Mouse (Mus musculus) MEL (cell line): Measurements from ENCODE around the gene 4931409K22Rik. TPM values are rescaled to one million over a fixed set of nuclear protein-coding genes. Genes with fewer than 3 reads are reported as not detected.

Experiments
- DNase-seq: peaks from one replicate; pipeline ENCODE4 v3.0.0; 2011; ENCODE audit warnings: low read depth, low spot score
- H3K27ac ChIP-seq: 2 replicates; pipeline ENCODE4 v1.5.1; 2012; ENCODE audit warnings: low read depth, mild to moderate bottlenecking, control low read depth, low read length, moderate library complexity; ENCODE audit not compliant: control insufficient read depth
- H3K27me3 ChIP-seq, 2 experiments: fragments of 150-350 bp in 1 of 2; sonication (generic) in 1 of 2; 2 replicates each; pipeline ENCODE4 v1.6.1; 2012; ENCODE audit warnings: low read length in 2 of 2, mild to moderate bottlenecking in 2 of 2, improper control_type of control experiment in 1 of 2, moderate library complexity in 1 of 2; ENCODE audit not compliant: insufficient read depth in 2 of 2, control insufficient read depth in 1 of 2
- H3K36me3 ChIP-seq, 2 experiments: 2 replicates each; pipeline ENCODE4 v1.6.1; 2012 to 2014; ENCODE audit warnings: low read length in 2 of 2, improper control_type of control experiment in 1 of 2, inconsistent platforms in 1 of 2, mild to moderate bottlenecking in 1 of 2; ENCODE audit not compliant: insufficient read depth in 2 of 2, control insufficient read depth in 1 of 2
- H3K4me1 ChIP-seq, 2 experiments: fragments of 150-350 bp in 1 of 2; sonication (generic) in 1 of 2; 2 replicates each; pipeline ENCODE4 v1.6.1; 2012; ENCODE audit warnings: low read length in 2 of 2, improper control_type of control experiment in 1 of 2, mild to moderate bottlenecking in 1 of 2; ENCODE audit not compliant: insufficient read depth in 2 of 2, control insufficient read depth in 1 of 2
- H3K4me3 ChIP-seq, 2 experiments: fragments of 150-350 bp in 1 of 2; sonication (generic) in 1 of 2; 2 replicates each; pipeline ENCODE4 v1.5.1; 2012; ENCODE audit warnings: low read depth in 2 of 2, low read length in 2 of 2, mild to moderate bottlenecking in 2 of 2, moderate library complexity in 2 of 2, control low read depth in 1 of 2, improper control_type of control experiment in 1 of 2; ENCODE audit not compliant: control insufficient read depth in 1 of 2, insufficient read depth in 1 of 2
- H3K79me2 ChIP-seq: 2 replicates; pipeline ENCODE4 v1.6.1; 2012; ENCODE audit warnings: mild to moderate bottlenecking, low read length, moderate library complexity; ENCODE audit not compliant: control insufficient read depth, poor library complexity, insufficient read depth
- H3K9ac ChIP-seq: 2 replicates; pipeline ENCODE4 v1.6.1; 2012; ENCODE audit warnings: low read depth, mild to moderate bottlenecking, control low read depth, low read length, moderate library complexity; ENCODE audit not compliant: control insufficient read depth, poor library complexity, severe bottlenecking
- H3K9me3 ChIP-seq: fragments of 150-350 bp; sonication (generic); replicated peaks from 2 replicates; pipeline ENCODE4 v1.6.1; 2012; ENCODE audit warnings: mild to moderate bottlenecking, low read length, improper control_type of control experiment, moderate library complexity; ENCODE audit not compliant: insufficient read depth
- CTCF ChIP-seq, 3 experiments: IDR thresholded peaks in 2 of 3; conservative IDR thresholded peaks in 1 of 3; 2 replicates each; pipeline ENCODE4 v1.5.1; 2011 to 2012; ENCODE audit warnings: low read length in 3 of 3, low read depth in 2 of 3, mild to moderate bottlenecking in 2 of 3, improper control_type of control experiment in 1 of 3, inconsistent platforms in 1 of 3, mixed read lengths in 1 of 3, moderate library complexity in 1 of 3; ENCODE audit not compliant: control insufficient read depth in 1 of 3, insufficient read depth in 1 of 3, poor library complexity in 1 of 3, severe bottlenecking in 1 of 3
- ELF1 ChIP-seq: IDR thresholded peaks from 2 replicates; pipeline ENCODE4 v1.6.1; 2014; ENCODE audit warnings: low read depth, mild to moderate bottlenecking, inconsistent platforms, low read length, improper control_type of control experiment, moderate library complexity
- EP300 ChIP-seq, 2 experiments: IDR thresholded peaks; 2 replicates each; pipeline ENCODE4 v1.6.1; 2011; ENCODE audit warnings: improper control_type of control experiment in 2 of 2, low read length in 2 of 2, low read depth in 1 of 2, mild to moderate bottlenecking in 1 of 2
- HCFC1 ChIP-seq: IDR thresholded peaks from 2 replicates; pipeline ENCODE4 v1.6.1; 2012; ENCODE audit warnings: low read depth, mild to moderate bottlenecking, inconsistent platforms, low read length, improper control_type of control experiment, moderate library complexity
- JUND ChIP-seq: IDR thresholded peaks from 2 replicates; pipeline ENCODE4 v1.6.1; 2011; ENCODE audit warnings: low read depth, mild to moderate bottlenecking, improper control_type of control experiment, low read length
- MAX ChIP-seq: IDR thresholded peaks from 2 replicates; pipeline ENCODE4 v1.6.1; 2011; ENCODE audit warnings: low read length, improper control_type of control experiment
- MAZ ChIP-seq: IDR thresholded peaks from 2 replicates; pipeline ENCODE4 v1.6.1; 2012; ENCODE audit warnings: low read depth, mild to moderate bottlenecking, inconsistent platforms, low read length, improper control_type of control experiment
- MEF2A ChIP-seq: IDR thresholded peaks from 2 replicates; pipeline ENCODE4 v1.6.1; 2014; ENCODE audit warnings: low read depth, mild to moderate bottlenecking, inconsistent platforms, low read length, improper control_type of control experiment; ENCODE audit not compliant: poor library complexity, insufficient replicate concordance, severe bottlenecking; ENCODE audit errors: extremely low read depth
- MXI1 ChIP-seq: IDR thresholded peaks from 2 replicates; pipeline ENCODE4 v1.6.1; 2011; ENCODE audit warnings: mild to moderate bottlenecking, low read depth, low read length, improper control_type of control experiment
- MYB ChIP-seq: IDR thresholded peaks from 2 replicates; pipeline ENCODE4 v1.6.1; 2011; ENCODE audit warnings: mild to moderate bottlenecking, low read depth, low read length, improper control_type of control experiment
- MYC ChIP-seq: IDR thresholded peaks from 2 replicates; pipeline ENCODE4 v1.6.1; 2011; ENCODE audit warnings: low read depth, mild to moderate bottlenecking, low read length, improper control_type of control experiment, moderate library complexity
- NRF1 ChIP-seq: IDR thresholded peaks from 2 replicates; pipeline ENCODE4 v1.6.1; 2014; ENCODE audit warnings: low read depth, mild to moderate bottlenecking, inconsistent platforms, low read length, improper control_type of control experiment, moderate library complexity; ENCODE audit not compliant: poor library complexity, insufficient read depth, severe bottlenecking
- RAD21 ChIP-seq: IDR thresholded peaks from 2 replicates; pipeline ENCODE4 v1.6.1; 2011; ENCODE audit warnings: mild to moderate bottlenecking, low read depth, low read length, improper control_type of control experiment
- SIN3A ChIP-seq: IDR thresholded peaks from 2 replicates; pipeline ENCODE4 v1.6.1; 2012; ENCODE audit warnings: low read length, improper control_type of control experiment, inconsistent platforms
- SMC3 ChIP-seq: IDR thresholded peaks from 2 replicates; pipeline ENCODE4 v1.6.1; 2011; ENCODE audit warnings: low read depth, low read length, improper control_type of control experiment
- TAL1 ChIP-seq: IDR thresholded peaks from 2 replicates; pipeline ENCODE4 v1.6.1; 2012; ENCODE audit warnings: mild to moderate bottlenecking, inconsistent platforms, low read length, moderate library complexity, mixed read lengths
- TBP ChIP-seq: IDR thresholded peaks from 2 replicates; pipeline ENCODE4 v1.8.0; 2011; ENCODE audit warnings: low read depth, low read length, improper control_type of control experiment
- ZC3H11A ChIP-seq: IDR thresholded peaks from 2 replicates; pipeline ENCODE4 v1.6.1; 2012; ENCODE audit warnings: low read depth, mild to moderate bottlenecking, inconsistent platforms, low read length, improper control_type of control experiment
- ZKSCAN1 ChIP-seq: IDR thresholded peaks from 2 replicates; pipeline ENCODE4 v1.6.1; 2012; ENCODE audit warnings: low read depth, mild to moderate bottlenecking, inconsistent platforms, low read length, improper control_type of control experiment, moderate library complexity
- ZNF384 ChIP-seq: IDR thresholded peaks from 2 replicates; pipeline ENCODE4 v1.6.1; 2012; ENCODE audit warnings: low read depth, mild to moderate bottlenecking, inconsistent platforms, low read length, improper control_type of control experiment
- polyA plus RNA-seq, 2 experiments: library from polyadenylated mRNA; stranded (reverse) in 1 of 2; unstranded in 1 of 2; fragments of >175 nt in 1 of 2; fragments of >200 nt in 1 of 2; gene quantifications; 2 replicates each; pipeline versions ENCODE4 v1.2.1 to v1.2.4; 2012; ENCODE audit warnings: low replicate concordance in 2 of 2, low read depth in 1 of 2; ENCODE audit not compliant: insufficient read length in 2 of 2, insufficient read depth in 1 of 2, missing spikeins in 1 of 2
- total RNA-seq: library from RNA; depleted of rRNA; stranded (reverse); fragments of 300-350 nt; gene quantifications from 2 replicates; pipeline ENCODE4 v1.2.3, GENCODE M21; 2012

The 4931409K22Rik gene
- total and polyA plus RNA-seq, 3 experiments, result not detected

DNA sequence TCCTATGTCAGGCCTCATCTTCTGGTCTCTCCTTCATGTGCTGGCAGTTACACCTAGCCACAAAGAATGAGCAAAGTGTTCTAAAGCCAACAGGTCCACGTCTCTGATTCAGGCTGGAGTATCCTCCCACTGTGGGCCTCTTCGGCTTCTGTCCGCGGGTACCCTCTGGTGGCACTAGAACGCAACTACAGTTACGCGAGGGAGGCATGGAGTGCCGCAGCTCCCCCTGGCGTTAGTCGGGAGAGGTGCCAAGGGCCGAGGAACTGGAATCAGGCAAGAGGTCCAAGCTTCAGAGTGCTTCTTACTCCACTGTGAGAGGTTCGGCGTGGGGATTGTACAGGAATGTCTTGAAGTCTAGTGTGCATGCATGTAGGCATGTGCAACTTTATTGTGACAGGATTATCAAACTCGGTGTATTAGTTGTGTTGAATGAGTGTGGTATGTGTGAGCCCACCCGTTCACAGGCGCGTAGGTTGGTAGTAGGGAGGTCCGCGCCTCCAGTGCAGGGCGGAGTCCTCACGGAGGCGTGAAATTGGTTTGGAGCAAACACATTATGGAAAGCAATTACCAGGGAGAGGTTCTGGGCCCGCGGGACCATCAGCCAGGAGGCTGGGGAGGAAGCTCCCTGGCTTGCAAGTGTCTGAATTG lies 26.4 kb downstream of the 4931409K22Rik start:
- peaks cover 3 to 16% of the 10 kb centered on the region in 2 experiments; a peak in 3 of 4 replicates for H3K4me1 ChIP-seq
- H3K27me3 ChIP-seq, result peaks cover 0 to 3% of the 10 kb centered on the region in 2 experiments; a peak in 1 of 4 replicates
- no peak overlapping the region for H3K27ac ChIP-seq
- peaks cover 0 to 15% of the 10 kb centered on the region in 2 experiments; a peak in 2 of 4 replicates for H3K36me3 ChIP-seq
- no peak overlapping the region for H3K4me3 ChIP-seq
- no peaks in the 10 kb centered on the region for H3K9me3 ChIP-seq
- no peak overlapping the region for H3K9ac ChIP-seq
- TF ChIP-seq MYC, result 0 out of 2 replicates have a peak, but pooled peaks have one; percentile 53
- peak in 2 of 3 experiments; percentile 100; a peak in 5 of 6 replicates for TF ChIP-seq CTCF (IDR thresholded peaks at IDR 0.05 in 2 of 3, conservative IDR thresholded peaks at IDR 0.05 in 1 of 3; ENCODE audit: control insufficient read depth in 1 of 3, insufficient read depth in 1 of 3, low read depth in 2 of 3, low read length in 3 of 3, poor library complexity in 1 of 3, severe bottlenecking in 1 of 3)
- TF ChIP-seq JUND, result peak; percentile 28; the same call in 1 of the 2 replicates
- no peak for TF ChIP-seq MYB
- TF ChIP-seq ZKSCAN1, result no peak
- 0 out of 2 replicates have a peak, but pooled peaks have one; percentile 20 for TF ChIP-seq NRF1
- TF ChIP-seq MAX, result no peak
- peak; percentile 68; the same call in 1 of the 2 replicates for TF ChIP-seq SIN3A
- peak; percentile 39; the same call in 1 of the 2 replicates for TF ChIP-seq MXI1
- 0 out of 4 replicates have a peak, but pooled peaks of 1 of the 2 experiments have one; percentile 18 for TF ChIP-seq EP300 (IDR thresholded peaks at IDR 0.05; ENCODE audit: low read depth in 1 of 2, low read length in 2 of 2)
- TF ChIP-seq HCFC1, result peak; percentile 39; the same call in 1 of the 2 replicates
- TF ChIP-seq SMC3, result peak; percentile 100
- TF ChIP-seq TAL1, result no peak
- no peak for TF ChIP-seq TBP
- TF ChIP-seq ZC3H11A, result peak; percentile 93
- TF ChIP-seq RAD21, result peak; percentile 90
- peak; percentile 73; the same call in 1 of the 2 replicates for TF ChIP-seq MAZ
- peak; percentile 38; the same call in 1 of the 2 replicates for TF ChIP-seq ZNF384
- TF ChIP-seq MEF2A, result no peak
- TF ChIP-seq ELF1, result no peak
- peak; percentile 93 for DNase-seq
- H3K79me2 ChIP-seq, result no peaks in the 10 kb centered on the region
